In the genomic region with DNA sequence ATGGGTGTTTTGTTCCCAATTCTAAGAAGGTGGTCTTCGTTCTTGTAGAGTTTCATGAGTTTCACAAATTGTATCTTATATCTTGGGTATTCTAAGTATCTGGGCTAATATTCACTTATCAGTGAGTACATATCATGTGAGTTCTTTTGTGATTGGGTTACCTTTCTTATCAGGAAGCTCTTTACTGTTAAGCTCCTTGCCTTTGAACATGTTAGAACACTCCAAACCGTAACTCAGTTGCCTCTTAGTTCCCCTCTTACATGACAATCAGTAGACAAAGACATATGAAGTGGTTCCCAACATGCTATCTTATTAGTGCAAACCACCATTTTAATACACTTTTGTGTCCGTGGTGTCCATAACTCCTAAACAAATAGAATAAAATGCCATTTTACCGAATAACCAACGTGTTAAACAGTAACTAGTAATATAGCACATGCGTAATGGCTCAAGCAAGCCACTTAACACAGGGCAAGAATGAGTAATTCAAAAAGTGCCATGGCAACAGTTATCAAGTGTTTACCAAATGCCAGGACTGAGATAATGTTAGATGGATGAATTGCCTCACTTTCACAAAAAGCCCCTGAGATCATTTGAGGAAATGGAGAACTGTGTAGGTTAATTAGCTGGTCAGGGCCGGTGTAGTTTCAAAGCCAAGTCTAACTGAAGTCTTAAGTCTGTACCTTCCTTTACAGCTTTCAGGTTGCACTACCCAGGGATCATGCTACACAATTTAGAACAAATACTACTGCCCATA, we compare ENCODE assay signal across 27 mouse cellular contexts. TPM values are rescaled to one million over a fixed set of nuclear protein-coding genes. Genes with fewer than 3 reads are reported as not detected.
DNase-seq lines count a peak whose midpoint lies in the region; ATAC-seq and TF ChIP-seq lines count a peak whose summit lies in the region.
"Had no signal": no experiment of that assay in that cellular context is flagged by ENCODE, and none has a peak within 500 bp of the region (broad histone marks: within the 10 kb centered on the region; RNA-seq: fewer than 3 reads in every experiment).

No protein-coding gene starts in this region.

- in situ Hi-C loops in CH12.LX (cut with MboI; ENCODE audit: low pct_ligation_motif_present, low pct_unique_long_range_greater_than_20kb, low sequenced_read_pairs): no loop called here

- H3K4me2 ChIP-seq in CH12.LX (ENCODE audit: insufficient read depth, low read depth, poor library complexity, severe bottlenecking): no peak overlapping the region
- H3K4me2 ChIP-seq in intestine, embryonic 15.5 days (replicated peaks): no peak overlapping the region
- H3K4me2 ChIP-seq: embryonic facial prominence, embryonic 15.5 days; forebrain, embryonic 15.5 days; heart, embryonic 15.5 days; hindbrain, embryonic 14.5 days; kidney, embryonic 15.5 days; limb, embryonic 15.5 days had no signal

- no peak for TF ChIP-seq CTCF in CH12.LX (conservative IDR thresholded peaks at IDR 0.05 in 1 of 2, IDR thresholded peaks at IDR 0.05 in 1 of 2; ENCODE audit: low read depth in 2 of 2, low read length in 2 of 2)

- no peak overlapping the region for H3K4me3 ChIP-seq in CH12.LX (replicated peaks in 1 of 3; ENCODE audit: low read depth in 2 of 3, low read length in 2 of 3, poor library complexity in 1 of 3)
- no peak overlapping the region for H3K4me3 ChIP-seq in intestine, embryonic 15.5 days (replicated peaks)
- H3K4me3 ChIP-seq: embryonic facial prominence, embryonic 15.5 days; forebrain, embryonic 15.5 days; heart, embryonic 15.5 days; kidney, embryonic 15.5 days; left cerebral cortex, adult 2 months; limb, embryonic 15.5 days; midbrain, embryonic 10.5 days had no signal

- H3K9ac ChIP-seq in CH12.LX (ENCODE audit: insufficient read depth, low read depth): no peak overlapping the region
- no peak overlapping the region for H3K9ac ChIP-seq in intestine, embryonic 15.5 days
- H3K9ac ChIP-seq: embryonic facial prominence, embryonic 15.5 days; forebrain, embryonic 15.5 days; heart, embryonic 15.5 days; hindbrain, embryonic 14.5 days; kidney, embryonic 15.5 days; limb, embryonic 15.5 days; liver, embryonic 14.5 days had no signal

- H3K9me3 ChIP-seq in CH12.LX (replicated peaks; ENCODE audit: low read length): no peaks in the 10 kb centered on the region
- no peaks in the 10 kb centered on the region for H3K9me3 ChIP-seq in intestine, embryonic 15.5 days
- H3K9me3 ChIP-seq: embryonic facial prominence, embryonic 15.5 days; forebrain, embryonic 15.5 days; heart, embryonic 15.5 days; kidney, embryonic 15.5 days; limb, embryonic 15.5 days; midbrain, embryonic 10.5 days had no signal

- peaks cover 0 to 62% of the 10 kb centered on the region in 2 experiments for H3K36me3 ChIP-seq in CH12.LX (replicated peaks in 1 of 2; ENCODE audit: control insufficient read depth in 1 of 2, insufficient read depth in 1 of 2, low read length in 1 of 2)
- H3K36me3 ChIP-seq in intestine, embryonic 15.5 days: peaks cover 11% of the 10 kb centered on the region
- H3K36me3 ChIP-seq: forebrain, embryonic 15.5 days had no signal

- peaks cover 22 to 59% of the 10 kb centered on the region in 2 experiments for H3K4me1 ChIP-seq in CH12.LX (ENCODE audit: control insufficient read depth in 1 of 2, insufficient read depth in 2 of 2)
- H3K4me1 ChIP-seq in intestine, embryonic 15.5 days (replicated peaks): 0 out of 2 replicates have a peak, but pooled peaks cover 6% of the 10 kb centered on the region
- H3K4me1 ChIP-seq: embryonic facial prominence, embryonic 15.5 days; forebrain, embryonic 15.5 days; midbrain, embryonic 10.5 days had no signal

- no peaks in the 10 kb centered on the region; the same call in none of the 2 replicates for H3K79me2 ChIP-seq in CH12.LX (replicated peaks; ENCODE audit: control insufficient read depth, extremely low read depth, insufficient read depth, poor library complexity, severe bottlenecking)

- peak; percentile 49 for DNase-seq in 416B (ENCODE audit: low read depth)
- peak; percentile 46 for DNase-seq in CH12.LX (ENCODE audit: extremely low read depth)
- no peak for DNase-seq in left cerebral cortex, adult 11 months (ENCODE audit: low spot score)
- no peak for DNase-seq in right cerebral cortex, adult 18-20 months
- no peak for DNase-seq in left cerebral cortex, adult 9 months (ENCODE audit: low spot score in 2 of 2)
- no peak for DNase-seq in neural tube, embryonic 10.5 days (ENCODE audit: extremely low spot score, low spot score)
- DNase-seq: adrenal gland, postnatal 36 days; cerebellum, adult 11 months; cerebellum, adult 9-11 months; gastrocnemius, postnatal 25 days; heart, postnatal 36 days; kidney, adult 11 months; kidney, postnatal 36 days; left cerebral cortex, postnatal 4 days; right cerebral cortex, postnatal 14 days had no signal

- 69% methylated on average over 7 of the region's 7 CpGs for WGBS in intestine, embryonic 15.5 days

- TF ChIP-seq POLR2A in CH12.LX (IDR thresholded peaks at IDR 0.05; ENCODE audit: low read depth, low read length): no peak

- no peak overlapping the region for H3K27ac ChIP-seq in CH12.LX (ENCODE audit: insufficient read depth, low read depth)
- no peak overlapping the region for H3K27ac ChIP-seq in intestine, embryonic 15.5 days
- H3K27ac ChIP-seq: embryonic facial prominence, embryonic 15.5 days; forebrain, embryonic 15.5 days; heart, embryonic 15.5 days; hindbrain, embryonic 14.5 days; kidney, embryonic 15.5 days; left cerebral cortex, adult 2 months; limb, embryonic 15.5 days; liver, embryonic 14.5 days; midbrain, embryonic 10.5 days had no signal

- H3K27me3 ChIP-seq in CH12.LX (replicated peaks): no peaks in the 10 kb centered on the region
- H3K27me3 ChIP-seq in intestine, embryonic 15.5 days (replicated peaks): no peaks in the 10 kb centered on the region
- H3K27me3 ChIP-seq: embryonic facial prominence, embryonic 15.5 days; forebrain, embryonic 15.5 days; heart, embryonic 15.5 days; kidney, embryonic 15.5 days; limb, embryonic 15.5 days had no signal

- dilution Hi-C loops in CH12.LX (cut with MboI; ENCODE audit: extremely low pct_ligation_motif_present, extremely low pct_unique_long_range_greater_than_20kb, low sequenced_read_pairs): no loop called here

- peak; percentile 96 for ATAC-seq in intestine, embryonic 15.5 days
- ATAC-seq in neutrophil, adult 5-6 weeks (ENCODE audit: extremely low read depth, insufficient number of reproducible peaks, low FRiP score, poor library complexity, severe bottlenecking): 0 out of 2 replicates have a peak, but pooled peaks have one; percentile 9
- ATAC-seq: forebrain, embryonic 15.5 days; midbrain, embryonic 16.5 days had no signal

- TF ChIP-seq RAD21 in CH12.LX (IDR thresholded peaks at IDR 0.05; ENCODE audit: low read depth, low read length): no peak

- no peak for TF ChIP-seq EP300 in CH12.LX (IDR thresholded peaks at IDR 0.05; ENCODE audit: low read length)

TF ChIP-seq in CH12.LX, 34 proteins besides CTCF, POLR2A, EP300 and RAD21:
- TF ChIP-seq ZNF384 (IDR thresholded peaks at IDR 0.05; ENCODE audit: low read depth, low read length) (no peak), CHD1 (IDR thresholded peaks at IDR 0.05; ENCODE audit: low read depth, low read length) (0 out of 2 replicates have a peak, but pooled peaks have one; percentile 21)
TF ChIP-seq in CH12.LX: peak in this region for 1.

RNA-seq across cellular contexts. Expression of a gene that starts 37.8 kb away (rescaled TPM):
- 94.7 and 115 TPM in 2 replicates for total RNA-seq in CH12.LX (2012; rRNA removed)
- 107 and 121 TPM in 2 replicates for total RNA-seq in CH12.LX (2014; rRNA removed)
- 103 and 120 TPM in 2 replicates for polyA plus RNA-seq in CH12.LX (2012; ENCODE audit: insufficient read length, low read depth)
- 45.2 and 45.5 TPM in 2 replicates for polyA plus RNA-seq in intestine, embryonic 15.5 days (2015; fragmentation: Nextera tagmentation; extraction: Ambion mirVana)
- total RNA-seq in neutrophil, adult 5-6 weeks (2017): 2.6 and 9.6 TPM in 2 replicates

Comparison
In these comparisons a context has a peak if more than half of its experiments do, and no peak if none do; other contexts are left out.
1. DNase-seq: peak in 416B (single experiment) and CH12.LX (single experiment); none in left cerebral cortex, adult 11 months (single experiment), right cerebral cortex, adult 18-20 months (single experiment), left cerebral cortex, adult 9 months (0 of 2) and neural tube, embryonic 10.5 days (single experiment).